Mouse (Mus musculus): ENCODE measurements around the gene B4galnt3.

DNA sequence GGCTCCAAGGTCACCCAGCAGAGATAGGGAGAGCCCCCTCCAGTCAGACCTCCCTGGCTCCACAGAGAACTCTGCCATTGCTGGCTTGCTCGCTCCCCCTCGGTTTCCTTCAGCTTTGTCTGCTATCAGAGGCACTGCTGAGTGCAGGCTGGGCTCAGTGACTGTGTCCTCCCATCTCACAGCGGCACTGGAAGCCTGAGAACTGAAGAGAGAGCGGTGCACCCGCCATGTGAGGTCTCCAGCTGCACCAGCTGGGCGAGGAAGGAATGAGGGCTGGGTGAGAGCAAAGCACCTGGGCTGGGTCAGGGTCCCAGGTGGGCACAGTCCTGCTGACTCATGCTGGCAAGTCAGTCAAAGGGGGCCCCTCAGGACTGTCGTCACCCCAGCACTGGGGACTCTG, 108.6 kb downstream of the B4galnt3 start:
- TF ChIP-seq CTCF (IDR thresholded peaks at IDR 0.05; ENCODE audit: low read depth) (no peak), EP300 (optimal IDR thresholded peaks at IDR 0.05) (no peak)
